Mouse (Mus musculus) activated CD4-positive, CD25-positive, alpha-beta regulatory T cell (primary cell): ENCODE measurements around the gene Gm49416. TPM values are rescaled to one million over a fixed set of nuclear protein-coding genes. Genes with fewer than 3 reads are reported as not detected.

Experiments
- polyA plus RNA-seq, 2 experiments: library from polyadenylated mRNA; unstranded; fragments of 100-300 nt; shearing (Covaris generic); gene quantifications; one replicate each; pipeline ENCODE4 v1.2.1; 2017

Gm49416 gene
- not detected for polyA plus RNA-seq

DNA sequence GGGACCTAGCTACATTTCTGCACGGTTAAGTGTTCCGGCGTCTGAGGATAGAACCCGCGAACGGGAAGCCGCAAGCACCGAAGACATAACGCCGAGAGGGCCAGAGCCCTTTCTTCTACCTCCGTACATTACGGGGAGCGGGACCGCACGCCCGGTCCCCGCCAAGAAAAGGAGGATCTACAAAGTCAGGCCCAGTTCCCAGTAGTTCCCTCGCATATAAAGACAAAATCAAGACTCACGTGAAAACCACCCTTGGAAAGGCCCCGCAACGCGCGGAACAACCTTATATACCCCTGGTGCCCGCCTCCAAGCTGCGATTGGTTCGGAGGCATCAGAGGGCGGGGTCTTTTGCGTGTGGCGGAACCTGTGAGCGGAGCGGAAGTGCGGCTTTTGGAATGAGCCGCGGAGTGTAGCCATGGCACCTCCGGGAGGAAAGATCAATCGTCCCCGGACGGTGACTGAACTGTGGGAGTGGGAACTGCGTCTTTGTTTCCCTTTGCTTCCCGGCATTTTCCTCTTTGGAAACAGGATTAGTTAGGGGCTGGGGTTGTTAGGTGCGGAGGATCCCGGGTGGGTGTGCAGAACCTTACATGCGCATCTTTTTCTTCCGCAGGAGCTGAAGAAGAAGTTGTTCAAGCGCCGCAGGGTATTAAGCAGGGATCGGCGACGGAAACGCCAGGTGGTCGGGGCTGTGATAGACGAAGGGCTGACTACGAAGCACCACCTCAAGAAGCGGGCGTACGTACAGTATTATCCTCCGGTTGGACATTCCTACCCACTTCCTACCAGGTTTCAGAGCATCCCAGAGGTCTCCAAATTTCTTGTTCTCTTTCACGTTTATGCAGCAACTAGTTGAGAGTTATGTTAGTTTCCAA is at the start of gene Gm49416, which contains the start of gene 1810009A15Rik:
TSS of gene Gm49416 (plus strand) at position 416 of the 875 bp plus-strand sequence.
TSS of gene 1810009A15Rik (plus strand) at position 343 of the 875 bp plus-strand sequence.

GRCm38 (mm10) chr19:8839103-8839907 is 49.4 kb upstream of the Gm49416 start, which contains the start of gene Gng3:
Gene Gng3 (minus strand): TSS chr19:8839194.

DNA sequence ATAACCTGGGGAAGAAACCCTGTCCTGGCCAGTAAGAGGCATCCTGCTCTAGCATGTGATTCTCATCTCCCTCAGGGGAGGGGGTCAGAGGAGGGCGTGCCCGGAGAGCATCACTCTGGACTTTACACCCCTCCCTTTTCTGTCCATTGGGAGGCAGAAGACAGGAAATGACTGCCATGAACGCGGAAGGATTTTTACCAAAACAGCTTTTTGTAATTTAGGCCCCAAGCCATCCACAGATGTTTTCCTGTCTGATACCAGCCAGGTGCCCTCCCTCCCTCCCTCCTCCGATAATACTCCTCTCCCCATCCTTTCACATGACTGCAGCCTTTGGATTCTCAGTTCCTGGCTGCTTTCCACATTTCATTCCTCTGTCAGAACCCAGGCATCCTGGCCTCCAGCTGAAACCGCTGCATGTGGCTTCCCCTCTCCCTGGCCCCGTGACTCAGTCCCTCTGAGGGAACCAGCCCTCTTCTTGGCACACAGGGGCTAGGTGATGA is 38.3 kb upstream of the Gm49416 start, which contains the start of gene Lrrn4cl:
TSS of gene Lrrn4cl (plus strand) at position 367 of the 500 bp plus-strand sequence.

GRCm38 (mm10) chr19:8871267-8872186 is 17.2 kb upstream of the Gm49416 start, which contains the start of gene Ubxn1:
Gene Ubxn1 (plus strand): TSS chr19:8871496.

DNA sequence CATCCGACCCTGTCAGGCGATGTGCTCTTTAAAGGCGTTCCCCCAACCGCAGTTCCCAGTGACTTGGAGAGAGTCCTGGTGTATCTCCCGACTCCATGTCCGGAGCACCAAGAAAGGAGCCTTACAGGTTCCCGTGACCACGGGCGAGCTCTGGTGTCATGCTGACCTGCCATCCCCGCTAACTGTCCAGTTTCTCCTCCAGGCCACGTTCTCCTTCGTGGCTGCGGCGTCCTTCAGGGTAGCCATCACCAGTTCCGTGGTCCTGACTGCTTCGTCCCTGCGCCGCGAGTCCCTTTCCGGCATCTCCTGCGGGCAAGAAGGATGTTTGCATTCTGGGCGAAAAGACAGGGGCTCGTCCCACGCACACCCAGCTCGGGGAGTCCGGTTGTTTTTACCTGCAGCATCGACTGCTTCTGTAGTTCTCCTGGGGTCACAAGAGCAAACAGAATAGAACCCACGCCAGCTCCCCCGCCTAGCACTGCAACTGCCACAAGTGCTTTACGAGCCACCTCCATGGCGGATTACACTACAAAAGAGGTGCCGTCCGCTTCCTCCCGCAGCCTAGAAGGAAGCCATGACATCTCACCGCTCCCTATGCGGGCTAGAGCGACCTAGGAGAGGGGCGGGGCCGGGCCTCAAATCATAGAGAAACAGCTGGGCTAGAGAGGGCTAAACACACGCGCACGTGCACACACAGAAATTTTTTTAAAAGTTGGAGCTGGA is 8.3 kb upstream of the Gm49416 start, which contains the start of gene Uqcc3:
TSS of gene Uqcc3 (minus strand) at position 613 of the 723 bp plus-strand sequence.

GRCm38 (mm10) chr19:8883616-8884015 is 5.1 kb upstream of the Gm49416 start, which contains the start of the genes Lbhd1 and Gm49403:
Gene Lbhd1 (plus strand): TSS chr19:8883732.
Gene Gm49403 (plus strand): TSS chr19:8883930.

GRCm38 (mm10) chr19:8892829-8893766 is 4.4 kb downstream of the Gm49416 start, which contains the start of gene Ints5:
Gene Ints5 (plus strand): TSS chr19:8893005.

GRCm38 (mm10) chr19:8897865-8898495 is 9.3 kb downstream of the Gm49416 start, which contains the start of gene Ganab:
Gene Ganab (plus strand): TSS chr19:8898071.

GRCm38 (mm10) chr19:8920073-8920736 is 31.5 kb downstream of the Gm49416 start, which contains the start of gene B3gat3:
Gene B3gat3 (plus strand): TSS chr19:8920374.

DNA sequence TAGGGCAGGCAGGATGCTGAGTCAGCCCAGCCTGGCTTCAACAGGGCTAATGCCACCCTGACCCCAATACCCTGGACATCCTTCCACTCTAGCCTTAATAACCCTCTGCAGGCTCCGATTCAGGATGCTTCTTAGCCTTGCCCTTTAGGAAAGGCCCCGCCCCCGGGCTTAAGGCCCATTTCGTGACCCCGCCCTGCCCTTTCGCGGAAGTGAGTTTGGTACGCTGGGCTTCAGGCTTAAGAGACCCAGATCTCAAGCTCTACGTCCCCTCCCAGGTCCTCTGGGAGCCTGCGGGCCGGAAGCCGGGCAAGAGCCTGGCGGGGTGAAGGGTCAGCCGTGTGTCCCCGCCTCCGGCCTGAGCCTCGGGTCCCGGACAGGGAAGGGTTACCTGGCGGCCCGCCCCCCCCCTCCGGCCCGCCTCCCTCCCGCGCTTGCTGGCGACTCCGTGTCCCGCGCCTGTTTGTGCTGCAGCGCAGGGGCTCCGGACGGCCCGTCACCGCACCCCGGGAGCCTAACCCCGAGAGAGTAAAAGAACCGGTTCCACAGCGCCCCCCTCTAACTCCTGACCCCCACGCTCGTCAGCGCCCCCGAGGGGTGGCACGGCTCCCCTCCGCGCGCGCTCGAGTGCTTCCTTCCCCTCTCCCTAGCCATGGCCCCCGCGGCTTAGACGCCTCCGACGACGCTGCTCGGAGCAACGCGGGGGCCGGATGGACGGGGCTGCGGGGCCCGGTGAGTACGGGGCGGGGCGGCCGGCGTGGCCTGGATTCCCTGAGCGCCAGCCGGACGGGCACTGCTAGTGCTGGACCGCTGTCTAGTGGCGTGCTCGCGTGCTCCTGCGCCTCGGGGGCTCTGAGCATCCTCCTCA is 40.7 kb downstream of the Gm49416 start, which contains the start of the genes Rom1 and Eml3:
TSS of gene Rom1 (minus strand) at position 133 of the 865 bp plus-strand sequence.
TSS of gene Eml3 (plus strand) at position 329 of the 865 bp plus-strand sequence.

GRCm38 (mm10) chr19:8941515-8942217 is 52.9 kb downstream of the Gm49416 start, which contains the start of gene Mta2:
Gene Mta2 (plus strand): TSS chr19:8941875.

Other genes with a start within 250 kb of the Gm49416 start
- gene Chrm1, start 225.1 kb upstream of the Gm49416 start, polyA plus RNA-seq = under 1 TPM in 1 of 2 experiments, not detected in 1; 0.04 TPM
- gene Slc3a2, start 165.6 kb upstream of the Gm49416 start, polyA plus RNA-seq = 100 to 1,000 TPM; 123 to 154 TPM
- gene Wdr74, start 153.1 kb upstream of the Gm49416 start, polyA plus RNA-seq = 10 to 100 TPM; 56.2 to 78.4 TPM
- gene 1700092M07Rik, start 148.2 kb upstream of the Gm49416 start, polyA plus RNA-seq = under 1 TPM; 0.53 to 0.74 TPM
- gene Stx5a, start 147.5 kb upstream of the Gm49416 start, polyA plus RNA-seq = 100 to 1,000 TPM; 143 to 165 TPM
- 100 to 1,000 TPM; 161 to 220 TPM for gene Nxf1, start 131.9 kb upstream of the Gm49416 start, polyA plus RNA-seq
- gene Tmem223, start 117.9 kb upstream of the Gm49416 start, polyA plus RNA-seq = 10 to 100 TPM; 90.9 to 99.6 TPM
- 100 to 1,000 TPM; 176 to 213 TPM for gene Tmem179b, start 114.5 kb upstream of the Gm49416 start, polyA plus RNA-seq
- gene Taf6l, start 102.5 kb upstream of the Gm49416 start, polyA plus RNA-seq = 10 to 100 TPM; 12.9 to 19.2 TPM
- gene Polr2g, start 90.3 kb upstream of the Gm49416 start, polyA plus RNA-seq = 100 to 1,000 TPM; 144 to 188 TPM
- 1 to 10 TPM; 2.1 to 2.7 TPM for gene Zbtb3, start 86.4 kb upstream of the Gm49416 start, polyA plus RNA-seq
- gene Ttc9c, start 69.6 kb upstream of the Gm49416 start, polyA plus RNA-seq = 10 to 100 TPM; 45.5 TPM
- gene Hnrnpul2, start 68.9 kb upstream of the Gm49416 start, polyA plus RNA-seq = 10 to 100 TPM; 13.8 to 14.4 TPM
- gene AC129217.1, start 59.2 kb upstream of the Gm49416 start, polyA plus RNA-seq = under 1 TPM in 1 of 2 experiments, not detected in 1; 0.89 TPM
- 100 to 1,000 TPM; 115 to 134 TPM for gene Bscl2, start 51.5 kb upstream of the Gm49416 start, polyA plus RNA-seq
- gene Gng3, start 49.7 kb upstream of the Gm49416 start, polyA plus RNA-seq = 1 to 10 TPM in 1 of 2 experiments, under 1 TPM in 1; 0.39 to 1.0 TPM
- gene Lrrn4cl, start 38.2 kb upstream of the Gm49416 start, polyA plus RNA-seq = under 1 TPM in 1 of 2 experiments, not detected in 1; 0.10 TPM
- 100 to 1,000 TPM; 155 to 175 TPM for gene Ubxn1, start 17.4 kb upstream of the Gm49416 start, polyA plus RNA-seq
- gene Uqcc3, start 8.0 kb upstream of the Gm49416 start, polyA plus RNA-seq = 100 to 1,000 TPM in 1 of 2 experiments, 10 to 100 TPM in 1; 79.3 to 105 TPM
- gene Lbhd1, start 5.2 kb upstream of the Gm49416 start, polyA plus RNA-seq = 10 to 100 TPM; 81.7 to 89.2 TPM
- not detected for gene Gm49403, start 5.0 kb upstream of the Gm49416 start, polyA plus RNA-seq
- 10 to 100 TPM; 53.7 to 60.3 TPM for gene 1810009A15Rik, start 73 bp upstream of the Gm49416 start, polyA plus RNA-seq
- 10 to 100 TPM; 33.7 to 35.1 TPM for gene Ints5, start 4.1 kb downstream of the Gm49416 start, polyA plus RNA-seq
- gene Ganab, start 9.1 kb downstream of the Gm49416 start, polyA plus RNA-seq = 100 to 1,000 TPM in 1 of 2 experiments, 10 to 100 TPM in 1; 76.4 to 105 TPM
- 10 to 100 TPM; 32.7 to 61.4 TPM for gene B3gat3, start 31.4 kb downstream of the Gm49416 start, polyA plus RNA-seq
- gene Rom1, start 40.4 kb downstream of the Gm49416 start, polyA plus RNA-seq = 10 to 100 TPM in 1 of 2 experiments, 1 to 10 TPM in 1; 6.7 to 22.9 TPM
- 10 to 100 TPM; 65.5 to 86.4 TPM for gene Eml3, start 40.6 kb downstream of the Gm49416 start, polyA plus RNA-seq
- gene Mta2, start 52.9 kb downstream of the Gm49416 start, polyA plus RNA-seq = 100 to 1,000 TPM; 207 to 252 TPM
- 10 to 100 TPM; 28.1 to 34.9 TPM for gene Tut1, start 64.9 kb downstream of the Gm49416 start, polyA plus RNA-seq
- 100 to 1,000 TPM; 243 to 311 TPM for gene Eef1g, start 78.1 kb downstream of the Gm49416 start, polyA plus RNA-seq
- gene Ahnak, start 100.4 kb downstream of the Gm49416 start, polyA plus RNA-seq = 10 to 100 TPM; 51.5 to 98.4 TPM
- gene Scgb1a1, start 199.0 kb downstream of the Gm49416 start, polyA plus RNA-seq = not detected
- gene Asrgl1, start 246.7 kb downstream of the Gm49416 start, polyA plus RNA-seq = 10 to 100 TPM; 24.2 to 24.7 TPM